Mouse (Mus musculus) midbrain, embryonic 16.5 days (tissue): ENCODE measurements around the gene Pars2. TPM values are rescaled to one million over a fixed set of nuclear protein-coding genes. Genes with fewer than 3 reads are reported as not detected.
A peak's percentile ranks its signal among the peaks of the same experiment; 100 is the strongest.

ENCODE experiments used
- ATAC-seq: fragments of 200-750 bp; cut with Nextera tagmentation; 2 replicates; pipeline ENCODE4 v1.8.0; 2017; ENCODE audit warnings: moderate TSS enrichment
- H3K27ac ChIP-seq: fragments of 300-500 bp; sonication (generic); 2 replicates; pipeline ENCODE4 v1.5.1; 2014; ENCODE audit warnings: mild to moderate bottlenecking, low read length, mixed read lengths
- H3K27me3 ChIP-seq: fragments of 300-500 bp; sonication (generic); 2 replicates; pipeline ENCODE4 v1.6.1; 2014; ENCODE audit warnings: low read depth, low read length, mixed read lengths; ENCODE audit not compliant: control insufficient read depth, insufficient read depth
- H3K36me3 ChIP-seq: fragments of 300-500 bp; sonication (generic); 2 replicates; pipeline ENCODE4 v1.6.1; 2014; ENCODE audit warnings: mild to moderate bottlenecking, low read length, moderate library complexity, mixed read lengths; ENCODE audit not compliant: control insufficient read depth, insufficient read depth
- H3K4me1 ChIP-seq: fragments of 300-500 bp; sonication (generic); 2 replicates; pipeline ENCODE4 v1.6.1; 2014; ENCODE audit warnings: mild to moderate bottlenecking, low read length, mixed read lengths; ENCODE audit not compliant: control insufficient read depth, insufficient read depth
- H3K4me2 ChIP-seq: fragments of 300-500 bp; sonication (generic); 2 replicates; pipeline ENCODE4 v1.6.1; 2014; ENCODE audit warnings: mild to moderate bottlenecking, low read length, mixed read lengths
- H3K4me3 ChIP-seq: fragments of 300-500 bp; sonication (generic); 2 replicates; pipeline ENCODE4 v1.5.1; 2014; ENCODE audit warnings: low read depth, mild to moderate bottlenecking, low read length, moderate library complexity, mixed read lengths
- H3K9ac ChIP-seq: fragments of 300-500 bp; sonication (generic); 2 replicates; pipeline ENCODE4 v1.6.1; 2014; ENCODE audit warnings: low read depth, low read length, mixed read lengths
- H3K9me3 ChIP-seq: fragments of 300-500 bp; sonication (generic); replicated peaks from 2 replicates; pipeline ENCODE4 v1.6.1; 2014; ENCODE audit warnings: mild to moderate bottlenecking, low read length, mixed read lengths; ENCODE audit not compliant: control insufficient read depth, poor library complexity, severe bottlenecking
- WGBS: fragments of 180-500 bp; shearing (Covaris S2); extraction: QIAGEN DNeasy Blood & Tissue Kit; methylation state at CpG from one replicate; pipeline ENCODE4 v1.1.7; 2014; 5-methylcytosine and 5-hydroxymethylcytosine counted together
- polyA plus RNA-seq: library from polyadenylated mRNA; unstranded; fragments of >200 nt; fragmentation: Nextera tagmentation; extraction: Ambion mirVana; gene quantifications from 2 replicates; pipeline ENCODE4 v1.2.1, GENCODE M21; 2015

Gene Pars2
- polyA plus RNA-seq, 1 experiment from 2014 or later = 9.9 TPM

GRCm38 (mm10) chr4:106630333-106631220 is 20.3 kb upstream of the Pars2 start:
- H3K9me3 ChIP-seq = no peaks in the 10 kb centered on the region
- 13% methylated on average over 14 of the region's 14 CpGs for WGBS
- peak overlapping the region; percentile 91 for H3K27ac ChIP-seq
- no peak overlapping the region for H3K4me3 ChIP-seq
- H3K4me2 ChIP-seq = peak overlapping the region; percentile 43
- peak; percentile 83 for ATAC-seq
- peaks cover 48% of the 10 kb centered on the region for H3K4me1 ChIP-seq
- H3K9ac ChIP-seq = peak overlapping the region; percentile 61
- H3K27me3 ChIP-seq = no peaks in the 10 kb centered on the region
- no peaks in the 10 kb centered on the region for H3K36me3 ChIP-seq

- no peak for ATAC-seq
- H3K9me3 ChIP-seq = no peaks in the 10 kb centered on the region
- H3K4me3 ChIP-seq = no peak overlapping the region
- WGBS = 25% methylated on average over 1 of the region's 3 CpGs
- H3K36me3 ChIP-seq = no peaks in the 10 kb centered on the region
- no peak overlapping the region for H3K4me2 ChIP-seq
- H3K4me1 ChIP-seq = peaks cover 40% of the 10 kb centered on the region
- H3K27ac ChIP-seq = peak overlapping the region; percentile 91
- H3K9ac ChIP-seq = no peak overlapping the region
- no peaks in the 10 kb centered on the region for H3K27me3 ChIP-seq
These were observed 18.6 kb upstream of the Pars2 start for GRCm38 (mm10) chr4:106632313-106632712.

- H3K4me1 ChIP-seq = peaks cover 40% of the 10 kb centered on the region
- H3K27ac ChIP-seq = peak overlapping the region; percentile 91
- no peaks in the 10 kb centered on the region for H3K36me3 ChIP-seq
- no peaks in the 10 kb centered on the region for H3K9me3 ChIP-seq
- peak; percentile 51 for ATAC-seq
- WGBS = 27% methylated on average over 8 of the region's 8 CpGs
- no peaks in the 10 kb centered on the region for H3K27me3 ChIP-seq
- peak overlapping the region; percentile 42 for H3K4me2 ChIP-seq
- H3K4me3 ChIP-seq = no peak overlapping the region; the same call in 1 of the 2 replicates
- H3K9ac ChIP-seq = peak overlapping the region; percentile 52; the same call in 1 of the 2 replicates
These were observed 17.4 kb upstream of the Pars2 start for GRCm38 (mm10) chr4:106633281-106634085.

- Histone ChIP-seq H3K4me3 (no peak overlapping the region; the same call in 1 of the 2 replicates), H3K27ac (peak overlapping the region; percentile 91), H3K4me1 (peaks cover 40% of the 10 kb centered on the region), H3K9ac (peak overlapping the region; percentile 52; the same call in 1 of the 2 replicates), H3K9me3 (no peaks in the 10 kb centered on the region), H3K4me2 (peak overlapping the region; percentile 42), H3K27me3 (no peaks in the 10 kb centered on the region), H3K36me3 (no peaks in the 10 kb centered on the region)
- ATAC-seq = peak; percentile 15; the same call in 1 of the 2 replicates
- WGBS = 33% methylated on average over 9 of the region's 9 CpGs
These were observed 16.8 kb upstream of the Pars2 start for GRCm38 (mm10) chr4:106634086-106634479.

- no peak overlapping the region for H3K27ac ChIP-seq
These were observed 7.2 kb upstream of the Pars2 start for GRCm38 (mm10) chr4:106643483-106644217.

GRCm38 (mm10) chr4:106644218-106644610 is 6.7 kb upstream of the Pars2 start:
- Histone ChIP-seq H3K4me1 (peaks cover 7% of the 10 kb centered on the region), H3K27ac (no peak overlapping the region), H3K9ac (no peak overlapping the region), H3K4me3 (no peak overlapping the region), H3K27me3 (peaks cover 10% of the 10 kb centered on the region), H3K4me2 (no peak overlapping the region), H3K9me3 (no peaks in the 10 kb centered on the region), H3K36me3 (no peaks in the 10 kb centered on the region)
- WGBS = 71% methylated on average over 6 of the region's 6 CpGs
- no peak for ATAC-seq

More at GRCm38 (mm10) chr4:106643483-106644217, 7.2 kb upstream of the Pars2 start:
- H3K9ac ChIP-seq = no peak overlapping the region; the same call in 1 of the 2 replicates
- H3K36me3 ChIP-seq = no peaks in the 10 kb centered on the region
- peaks cover 7% of the 10 kb centered on the region for H3K4me1 ChIP-seq
- no peak for ATAC-seq
- WGBS = 49% methylated on average over 8 of the region's 8 CpGs
- H3K4me3 ChIP-seq = no peak overlapping the region
- H3K9me3 ChIP-seq = no peaks in the 10 kb centered on the region
- no peak overlapping the region for H3K4me2 ChIP-seq
- H3K27me3 ChIP-seq = peaks cover 5% of the 10 kb centered on the region; the same call in 1 of the 2 replicates

GRCm38 (mm10) chr4:106645797-106646196 is 5.1 kb upstream of the Pars2 start:
- Histone ChIP-seq H3K4me2 (no peak overlapping the region), H3K27ac (no peak overlapping the region), H3K4me1 (peaks cover 7% of the 10 kb centered on the region), H3K9me3 (no peaks in the 10 kb centered on the region), H3K36me3 (no peaks in the 10 kb centered on the region), H3K9ac (no peak overlapping the region), H3K27me3 (peaks cover 10% of the 10 kb centered on the region), H3K4me3 (no peak overlapping the region)
- ATAC-seq = no peak
- WGBS = 76% methylated on average over 5 of the region's 5 CpGs

- 87% methylated on average over 6 of the region's 6 CpGs for WGBS
- Histone ChIP-seq H3K4me3 (no peak overlapping the region), H3K27ac (no peak overlapping the region), H3K9me3 (no peaks in the 10 kb centered on the region), H3K4me1 (peaks cover 15% of the 10 kb centered on the region), H3K4me2 (no peak overlapping the region), H3K27me3 (peaks cover 10% of the 10 kb centered on the region), H3K36me3 (no peaks in the 10 kb centered on the region), H3K9ac (no peak overlapping the region)
- ATAC-seq = no peak
These were observed 3.7 kb upstream of the Pars2 start for GRCm38 (mm10) chr4:106647137-106647536.
